Mouse (Mus musculus): Measurements from ENCODE around the gene Zc3h12b.

Gene Zc3h12b

DNA sequence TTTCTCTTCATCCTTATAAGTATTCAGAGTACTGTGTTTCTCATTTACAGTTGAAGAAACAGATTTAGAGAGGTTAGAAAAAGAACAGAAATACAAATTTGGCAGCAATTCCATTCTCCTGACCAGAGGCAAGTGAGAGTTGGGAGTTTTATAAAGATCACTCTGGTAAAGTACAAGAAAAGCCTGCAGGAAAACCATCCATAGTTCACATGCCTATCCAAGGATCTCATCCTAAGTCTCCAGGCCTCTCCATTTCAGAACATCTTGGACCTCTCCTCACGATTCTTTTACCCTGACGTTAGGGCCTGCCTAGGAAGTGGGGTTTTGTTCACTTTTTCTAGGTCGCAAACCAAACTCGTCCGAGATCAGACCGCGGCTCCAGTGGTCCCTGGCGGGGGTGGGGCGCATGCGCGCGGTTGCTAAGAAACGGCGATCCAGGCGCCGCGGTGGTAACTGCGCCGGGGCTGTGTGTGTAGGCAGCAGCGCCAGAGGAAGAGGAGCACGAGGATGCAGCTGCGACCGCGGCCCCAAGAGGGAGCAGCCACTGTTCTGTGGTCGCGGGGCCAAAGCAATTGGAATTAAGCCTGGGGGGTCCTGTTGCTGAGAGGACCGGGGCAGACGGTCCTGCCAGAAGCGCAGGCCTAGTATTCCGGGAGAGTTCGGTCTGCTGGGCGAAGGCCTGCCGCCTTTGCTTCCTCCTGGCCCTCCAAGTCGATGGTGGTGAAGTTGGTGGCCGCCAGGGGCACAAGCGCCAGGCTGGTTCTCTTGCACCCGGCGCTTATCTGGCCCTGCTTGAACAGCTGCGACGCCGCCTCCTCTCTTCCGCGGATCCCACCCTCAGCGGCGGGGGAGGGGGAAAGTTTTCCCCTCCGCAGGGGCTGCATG is at the start of gene Zc3h12b:
TSS of gene Zc3h12b (plus strand) at position 452 of the 885 bp plus-strand sequence.
- peak; percentile 20 to 21 for DNase-seq

DNA sequence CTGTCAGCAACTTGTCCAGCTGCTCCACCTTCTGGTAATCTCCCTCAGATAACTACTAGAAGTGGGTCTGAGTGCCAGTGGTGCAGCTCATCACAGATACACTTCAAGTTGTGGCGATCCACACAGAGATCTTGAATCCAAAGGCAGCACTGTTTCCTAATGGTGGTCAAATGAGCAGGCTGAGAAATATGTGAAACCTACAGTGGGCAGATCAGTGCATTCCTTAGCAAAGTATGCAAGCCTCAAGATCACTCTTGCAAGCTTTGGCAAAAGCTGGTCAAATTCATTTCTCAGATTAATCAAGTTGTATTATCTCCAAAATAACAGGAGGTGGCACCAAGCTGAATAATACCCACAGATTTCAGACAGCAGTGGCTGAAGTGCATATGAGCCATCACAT is 29.3 kb upstream of the Zc3h12b start:
- DNase-seq = no peak

DNA sequence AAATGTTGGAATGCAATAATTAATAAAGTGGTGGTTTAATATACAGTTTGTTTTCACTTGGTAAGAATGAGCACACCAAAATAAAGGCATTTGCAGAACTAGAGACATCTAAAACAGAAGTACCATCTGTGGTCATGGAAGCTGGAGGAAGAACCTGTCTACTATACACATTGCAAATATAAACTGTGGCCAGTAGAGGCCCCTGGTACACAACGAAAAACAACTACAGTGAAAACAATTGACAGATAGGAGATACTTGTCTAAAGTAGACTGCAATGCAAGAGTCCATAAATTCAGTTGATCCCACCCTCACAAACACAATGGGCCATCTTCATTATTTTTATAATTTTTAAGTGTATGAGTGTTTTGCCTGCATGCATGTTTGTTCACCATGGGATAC is 24.4 kb upstream of the Zc3h12b start:
- DNase-seq = peak in 1 of 2 experiments; percentile 4

DNA sequence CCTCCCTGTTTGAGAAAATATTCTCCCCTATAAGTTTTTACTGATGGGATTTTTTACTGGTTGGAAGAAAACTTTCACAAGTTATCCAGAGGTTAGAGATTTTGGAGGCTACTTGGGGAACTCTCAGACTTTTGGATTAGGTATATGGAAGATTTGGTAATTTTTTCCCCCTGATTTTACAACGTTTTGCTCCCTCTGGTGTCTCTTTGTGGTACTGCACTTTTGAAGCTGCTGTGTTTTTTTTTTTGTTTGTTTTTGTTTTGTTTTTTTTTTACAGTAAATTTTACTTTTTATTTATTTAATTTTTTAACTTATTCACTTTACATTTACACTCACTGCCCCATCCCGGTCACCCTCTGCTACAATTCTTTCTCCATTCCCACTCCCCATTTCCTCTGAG is 26.8 kb downstream of the Zc3h12b start:
- DNase-seq = peak in 1 of 2 experiments; percentile 1

DNA sequence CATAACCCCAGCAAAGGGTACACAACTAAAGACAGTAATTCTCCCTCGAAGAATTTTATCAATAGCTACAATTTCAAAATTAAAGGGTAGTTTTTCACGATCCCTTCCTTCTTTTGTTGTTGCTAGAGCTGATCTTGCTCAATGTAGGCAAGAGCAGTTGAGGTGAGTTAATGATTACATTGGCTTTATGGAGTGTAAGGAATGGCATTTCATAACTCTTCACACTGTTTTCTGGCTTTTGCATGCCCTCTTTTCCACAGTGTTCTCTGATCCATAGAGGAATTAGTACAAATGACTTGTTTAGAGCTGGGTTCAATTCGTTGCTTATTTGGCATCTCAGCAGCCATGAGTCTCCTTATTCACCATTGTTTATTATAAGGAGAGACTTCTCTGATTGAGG is 84.4 kb downstream of the Zc3h12b start:
- DNase-seq = no peak

DNA sequence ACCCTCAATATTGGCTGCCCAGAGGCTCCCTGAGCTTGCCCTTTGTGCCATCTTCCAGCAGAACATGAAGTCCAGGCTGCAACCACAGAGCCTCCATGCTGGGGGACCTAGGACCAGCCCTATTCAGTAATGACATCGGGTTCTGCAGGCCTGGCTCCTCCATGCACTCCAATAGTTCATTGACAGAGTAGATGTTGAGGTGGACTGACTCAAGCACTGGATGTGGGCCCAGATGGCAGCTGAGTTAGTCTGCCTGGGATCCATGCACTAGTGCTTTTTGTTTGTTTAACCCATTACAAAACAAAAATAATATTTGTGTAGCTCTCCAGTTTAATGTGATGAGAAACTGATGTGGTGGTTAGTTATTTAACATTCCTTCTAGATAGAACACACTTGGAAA is 90.3 kb downstream of the Zc3h12b start:
- no peak for DNase-seq

DNA sequence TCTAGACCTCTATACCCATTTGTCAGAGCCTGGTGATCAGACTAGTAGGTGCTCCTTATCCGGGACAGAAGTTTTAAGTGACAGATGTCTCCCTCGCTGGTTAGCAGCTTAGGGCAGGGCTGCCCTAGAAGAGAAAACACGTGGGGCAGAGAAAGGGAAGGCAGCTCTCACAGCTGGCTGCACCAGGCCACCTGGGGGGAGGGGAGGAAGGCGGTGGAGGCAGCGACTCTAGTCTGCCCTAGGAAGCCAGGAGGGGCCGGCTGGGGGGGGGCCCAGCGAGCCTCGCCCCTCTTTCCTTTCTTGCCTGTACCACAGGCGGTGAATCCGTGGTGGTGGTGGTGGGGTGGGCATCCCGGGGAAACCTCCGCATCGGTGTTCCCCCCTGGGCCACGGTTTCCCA is 141.3 kb downstream of the Zc3h12b start:
- no peak for DNase-seq

DNA sequence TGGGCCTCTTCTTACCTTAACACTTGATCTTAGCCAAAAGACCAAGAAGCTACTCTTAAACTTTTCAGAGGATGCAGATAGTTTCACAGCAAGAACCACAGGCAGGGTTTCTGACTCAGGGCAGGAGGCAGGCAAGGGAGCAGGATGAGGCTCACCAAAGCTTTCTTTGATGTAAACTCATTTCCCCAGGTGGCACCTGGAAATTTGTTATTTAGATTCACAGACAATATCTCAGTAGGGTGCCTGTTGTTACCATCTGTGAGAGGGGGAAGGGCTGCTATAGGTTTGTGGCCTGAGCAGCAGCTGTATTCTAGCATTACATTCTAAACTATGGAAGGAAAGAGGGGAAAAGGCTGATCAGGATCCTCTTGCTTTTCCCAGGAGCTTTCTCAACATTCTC is 169.6 kb downstream of the Zc3h12b start:
- DNase-seq = no peak

DNA sequence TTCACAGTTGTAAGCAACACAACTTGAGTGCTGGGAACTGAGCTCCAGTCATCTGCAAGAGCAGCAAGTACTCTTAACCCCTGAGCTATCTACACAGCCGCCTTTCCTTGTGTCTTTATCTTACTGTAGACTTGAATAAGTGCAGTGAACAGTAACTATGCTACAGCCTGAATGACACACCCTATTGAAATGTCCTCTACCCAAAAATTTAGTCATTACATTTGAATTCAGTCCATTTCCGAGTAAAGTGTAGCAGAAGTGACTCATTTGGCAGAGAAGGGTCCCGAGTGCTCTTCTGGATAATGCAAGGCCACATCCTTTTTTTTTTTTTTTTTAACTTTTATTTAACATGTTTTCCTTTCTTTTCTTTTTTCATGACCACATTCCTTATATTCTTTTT is 191.2 kb downstream of the Zc3h12b start:
- DNase-seq = no peak

DNA sequence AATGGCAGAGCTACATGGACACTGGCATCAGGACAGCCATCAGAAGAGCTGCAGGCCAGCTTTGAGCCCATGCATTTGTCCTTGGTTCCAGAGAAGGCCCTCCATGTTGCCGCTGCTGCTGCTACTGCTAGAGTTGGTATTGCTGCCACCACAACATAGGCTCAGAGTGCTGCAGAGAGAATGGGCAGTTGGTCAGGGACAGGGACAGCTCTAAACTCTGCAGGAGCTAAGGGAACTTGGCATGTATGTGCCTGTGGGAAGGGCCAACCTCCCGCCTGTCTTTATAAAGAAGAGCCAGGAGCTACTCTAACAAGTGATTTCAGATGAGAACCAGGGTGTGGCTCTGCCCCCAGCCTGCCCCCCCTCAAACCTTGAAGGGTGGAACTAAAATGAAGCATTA is 224.0 kb downstream of the Zc3h12b start:
- no peak for DNase-seq

DNA sequence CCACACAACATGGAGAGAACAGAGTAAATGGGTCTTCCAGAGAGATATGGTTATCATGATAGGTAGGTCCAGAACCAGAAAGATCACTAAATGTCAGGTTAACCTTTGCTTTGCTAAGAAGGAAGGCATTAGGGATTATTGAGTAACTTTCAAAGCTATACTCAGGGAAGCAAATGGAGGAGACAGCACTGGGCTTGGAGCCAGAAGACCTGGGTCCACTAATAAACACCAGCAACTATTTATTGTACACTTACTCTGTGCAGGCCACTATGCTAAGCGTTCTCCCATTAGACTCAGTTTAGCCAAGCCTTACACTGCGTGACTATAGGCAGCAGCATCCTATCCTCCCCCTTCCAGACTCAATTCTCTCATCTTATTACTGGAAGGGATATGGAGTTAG is 234.0 kb downstream of the Zc3h12b start:
- no peak for DNase-seq

DNA sequence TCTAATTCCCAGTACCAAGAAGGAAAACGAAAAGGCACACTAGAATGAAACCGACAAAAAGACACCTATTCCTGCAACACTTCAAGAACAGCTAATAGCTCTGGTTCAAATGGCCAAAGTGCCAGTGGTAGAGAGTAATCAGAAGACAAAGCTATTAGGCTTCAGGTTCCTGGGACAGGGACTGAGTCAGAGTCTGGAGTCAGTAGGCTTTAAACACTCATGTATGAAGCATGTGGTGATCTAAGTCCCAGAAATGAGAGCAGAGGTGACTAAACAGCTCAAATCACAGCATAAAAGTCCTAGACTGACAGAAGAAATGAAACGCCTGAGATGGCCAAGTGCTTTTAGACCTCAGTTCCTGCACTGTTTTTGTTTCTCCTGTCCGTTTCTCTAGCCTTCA is 236.7 kb downstream of the Zc3h12b start:
- DNase-seq = no peak

DNA sequence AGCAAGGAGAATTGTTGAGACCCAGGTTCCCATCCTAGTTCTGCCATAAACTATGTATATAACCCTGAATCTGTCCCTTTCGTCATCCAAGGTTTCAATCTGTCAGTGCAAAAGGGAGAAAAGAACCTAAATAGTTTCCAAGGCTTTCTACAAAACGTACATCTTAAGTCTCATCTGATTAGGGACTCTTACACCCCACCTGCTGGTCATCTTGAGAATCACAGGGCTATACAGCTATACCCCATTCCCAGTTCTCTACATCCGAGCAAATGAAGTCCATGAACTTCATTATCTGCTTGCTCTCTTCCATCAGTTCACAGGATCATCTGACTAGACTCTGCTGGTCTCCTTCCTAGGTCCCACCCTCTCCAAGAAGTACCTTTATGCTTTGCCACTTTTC is 239.3 kb downstream of the Zc3h12b start:
- DNase-seq = peak in 1 of 2 experiments; percentile 8

DNA sequence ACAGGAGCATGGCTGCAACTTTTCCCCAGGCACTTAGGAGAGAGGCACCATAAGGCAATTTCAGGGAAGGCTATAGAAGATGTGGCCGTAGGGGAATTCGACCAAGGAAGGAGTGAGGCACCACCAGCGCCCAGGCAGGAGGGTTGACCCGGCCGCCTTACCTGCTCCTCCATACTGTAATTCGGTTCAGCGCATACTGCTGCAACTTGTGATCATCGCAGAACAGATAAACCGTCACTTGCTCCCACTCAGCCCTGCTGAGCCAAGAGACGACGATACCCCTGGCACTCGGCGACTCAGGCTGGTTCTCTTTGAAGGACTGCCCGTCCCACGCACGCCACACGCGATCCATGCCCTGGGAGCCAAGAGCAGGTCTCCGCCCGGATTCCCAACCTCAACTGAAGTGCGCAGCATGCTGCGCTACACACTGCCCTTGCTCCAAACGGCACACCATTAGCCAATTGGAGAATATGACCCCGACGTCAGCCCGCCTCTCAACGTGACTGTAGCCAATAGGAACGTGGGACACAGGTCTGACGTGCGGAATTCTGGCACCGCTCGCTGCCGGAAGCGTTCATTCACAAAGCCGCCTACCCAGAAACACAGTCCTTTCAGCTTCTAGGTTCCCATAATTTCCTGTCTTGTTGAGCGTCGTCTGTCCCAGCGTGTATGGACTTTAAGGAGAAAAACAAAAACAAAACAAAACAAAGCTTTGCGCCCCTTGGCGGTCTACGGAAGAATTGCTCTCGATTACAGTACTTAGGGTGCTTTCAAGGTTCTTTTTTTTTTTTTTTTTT is 245.2 kb downstream of the Zc3h12b start, which contains the start of gene Las1l:
TSS of gene Las1l (minus strand) at position 466 of the 797 bp plus-strand sequence.
- peak; percentile 75 for DNase-seq

DNA sequence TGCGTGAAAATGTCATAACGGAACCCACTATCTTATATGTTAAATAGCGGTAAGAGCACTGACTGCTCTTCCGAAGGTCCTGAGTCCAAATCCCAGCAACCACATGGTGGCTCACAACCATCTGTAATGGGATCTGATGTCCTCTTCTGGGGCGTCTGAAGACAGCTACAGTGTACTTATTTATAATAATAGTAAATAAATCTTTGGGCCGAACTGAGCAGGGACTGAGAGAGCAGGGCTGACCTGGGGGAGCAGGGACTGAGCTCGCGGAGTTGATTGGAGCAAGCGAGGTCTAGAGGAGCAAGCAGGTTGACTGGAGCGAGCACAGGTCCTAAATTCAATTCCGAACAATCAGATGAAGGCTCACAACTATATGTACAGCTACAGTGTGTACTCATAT is 246.0 kb downstream of the Zc3h12b start:
- DNase-seq = peak in 1 of 2 experiments; percentile 7

DNA sequence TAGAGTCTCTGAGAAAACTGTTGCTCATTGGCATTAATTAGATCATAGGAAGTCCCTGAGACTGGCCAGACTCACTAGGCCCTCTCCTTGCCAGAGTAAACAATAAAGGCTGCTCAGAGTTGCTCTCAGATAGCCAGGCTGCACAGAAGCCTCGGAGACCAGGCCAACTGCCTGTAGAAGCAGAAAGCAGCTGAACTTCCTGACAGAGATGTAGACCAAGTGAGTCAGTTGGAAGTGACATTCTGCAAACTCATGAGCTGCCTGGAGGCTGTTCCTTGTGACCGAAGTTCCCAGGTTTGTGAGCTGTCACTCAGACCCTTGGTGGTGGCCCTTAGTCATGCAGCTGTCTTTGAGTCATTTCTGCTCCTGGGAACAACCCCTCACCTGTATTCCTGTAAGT is 251.9 kb downstream of the Zc3h12b start:
- no peak for DNase-seq

DNA sequence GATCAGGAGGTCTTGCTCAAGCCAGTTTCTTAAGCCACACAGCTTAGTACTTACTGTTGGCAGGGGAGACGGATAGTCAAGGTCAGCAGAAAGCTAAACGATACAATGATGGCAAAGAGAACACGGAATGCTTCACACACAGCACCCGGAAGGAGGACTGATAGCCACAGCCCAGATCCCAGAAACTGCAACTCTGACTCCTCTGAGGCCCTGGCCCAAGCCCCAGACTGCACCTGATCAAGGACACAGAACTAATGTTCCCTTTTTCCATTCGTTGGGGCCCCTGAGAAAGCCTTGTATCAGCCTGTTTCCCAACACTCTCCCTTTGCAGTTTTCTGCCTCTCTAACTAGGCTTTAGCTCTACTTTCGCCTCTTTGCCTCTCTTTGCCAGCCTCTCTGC is 253.6 kb downstream of the Zc3h12b start:
- no peak for DNase-seq

DNA sequence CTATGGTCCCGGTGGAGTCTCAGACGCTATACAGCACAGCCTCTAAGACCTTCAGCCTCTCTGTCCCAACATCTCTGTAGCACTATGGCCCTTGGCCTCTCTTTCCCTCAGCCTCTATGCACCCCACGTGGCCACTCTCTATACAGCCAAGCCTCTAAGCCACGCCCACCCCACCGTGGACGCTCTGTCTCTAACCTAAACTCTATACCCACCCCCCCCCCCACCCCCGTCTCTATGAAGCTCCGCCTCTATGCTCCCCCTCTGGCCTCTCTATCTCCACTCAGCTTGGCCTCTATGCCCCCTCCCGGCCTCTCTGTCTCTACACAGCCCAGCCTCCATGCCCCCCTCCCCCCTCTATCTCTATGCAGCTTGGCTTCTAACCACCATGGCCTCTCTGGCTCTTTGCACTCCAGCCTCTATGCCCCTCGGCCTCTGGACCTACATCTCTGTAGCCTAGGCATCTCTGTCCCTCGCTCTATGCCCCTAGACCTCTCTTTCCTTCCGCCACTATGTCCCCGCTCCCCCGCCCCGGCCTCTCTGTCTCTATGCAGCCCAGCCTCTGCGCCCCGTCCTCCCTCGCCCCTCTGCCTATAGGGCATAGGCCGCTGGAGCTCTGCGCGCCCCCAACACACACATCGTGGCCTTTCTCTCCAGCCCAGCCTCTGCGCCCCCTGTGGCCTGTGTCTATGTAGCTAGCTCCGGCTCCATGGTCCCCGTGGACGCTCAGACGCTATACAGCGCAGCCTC is 256.5 kb downstream of the Zc3h12b start:
- peak; percentile 53 to 55 for DNase-seq

DNA sequence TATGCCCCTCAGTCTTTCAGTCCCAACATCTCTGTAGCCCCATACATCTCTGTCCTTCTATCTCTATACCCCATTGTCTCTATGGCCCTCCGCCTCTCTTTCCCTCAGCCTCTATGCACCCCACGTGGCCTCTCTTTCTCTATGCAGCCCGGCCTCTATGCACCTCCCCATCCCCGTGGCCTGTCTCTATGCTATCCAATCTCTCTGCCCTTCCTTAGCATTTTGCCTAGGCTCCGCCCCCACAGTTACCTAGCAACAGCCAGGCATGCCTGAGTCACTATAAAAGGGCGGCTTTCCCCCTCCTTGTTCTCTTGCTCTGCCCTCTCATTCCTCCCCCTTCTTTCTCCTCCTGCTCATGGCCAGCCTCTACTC is 257.1 kb downstream of the Zc3h12b start:
- peak; percentile 63 to 64 for DNase-seq

DNA sequence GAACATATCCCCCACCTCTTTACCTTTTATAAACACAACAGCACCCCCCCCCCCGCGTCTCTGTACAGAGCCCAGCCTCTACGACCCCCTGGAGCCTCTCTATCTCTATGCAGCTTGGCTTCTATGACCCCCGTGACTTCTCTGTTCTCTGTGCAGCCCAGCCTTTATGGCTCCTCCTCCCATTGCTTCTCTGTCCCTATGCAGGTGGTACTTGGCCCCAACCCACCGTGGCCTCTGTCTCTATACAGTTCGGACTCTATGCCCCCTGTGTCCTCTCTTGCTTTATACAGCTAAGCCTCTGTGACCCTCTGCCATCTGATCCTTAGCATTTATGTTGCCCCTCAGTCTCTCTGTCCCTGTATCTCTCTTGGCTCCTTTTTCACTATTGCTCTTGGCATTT is 257.6 kb downstream of the Zc3h12b start:
- no peak for DNase-seq

DNA sequence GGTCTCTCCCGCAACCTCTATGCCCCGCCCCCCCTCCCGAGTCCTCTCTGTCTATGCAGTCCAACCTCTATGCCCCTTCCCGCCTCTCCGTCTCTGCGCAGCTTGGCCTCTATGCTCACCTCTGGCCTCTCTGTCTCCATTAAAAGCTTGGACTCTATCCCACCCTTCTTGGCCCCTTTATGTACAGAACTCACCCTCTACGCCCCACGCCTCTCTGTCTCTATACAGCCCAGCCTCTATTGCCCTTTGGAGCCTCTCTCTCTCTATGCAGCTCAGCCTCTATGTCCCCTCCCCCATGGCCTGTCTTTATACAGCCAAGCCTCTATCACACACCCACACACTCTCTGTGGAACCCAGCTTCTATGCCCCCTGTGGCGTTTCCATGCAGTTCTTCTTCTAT is 258.5 kb downstream of the Zc3h12b start:
- DNase-seq = no peak
